Mouse (Mus musculus): ENCODE measurements around the gene Dram1. TPM values are rescaled to one million over a fixed set of nuclear protein-coding genes. Genes with fewer than 3 reads are reported as not detected.

Dram1 gene
- polyA plus RNA-seq, 1 experiment from 2014 or later = 0.50 TPM

DNA sequence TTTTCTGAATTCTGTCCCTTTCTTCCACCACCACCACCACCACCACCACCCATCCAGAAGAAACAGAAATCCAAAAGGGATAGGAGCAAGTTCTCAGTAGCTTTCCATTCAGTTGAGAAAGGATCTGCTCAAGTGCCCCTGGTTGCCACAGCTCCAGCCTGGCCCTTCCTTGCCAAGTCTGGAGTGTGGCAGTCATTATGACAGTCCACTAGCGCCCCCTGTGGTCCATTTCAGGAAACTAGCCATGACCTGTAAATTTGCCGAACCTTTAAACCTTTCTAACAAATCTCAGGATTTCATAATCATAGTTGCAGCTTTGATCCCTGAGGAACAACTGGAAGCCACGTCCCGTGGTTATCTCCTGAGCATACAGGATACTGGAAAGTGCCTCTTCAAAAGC is 74.6 kb downstream of the Dram1 start:
- WGBS = 11% methylated on average over 4 of the region's 4 CpGs
- H3K4me2 ChIP-seq (ENCODE audit: low read length) = no peak overlapping the region
- no peaks in the 10 kb centered on the region for H3K36me3 ChIP-seq (ENCODE audit: control insufficient read depth, insufficient read depth, low read length)
- no peaks in the 10 kb centered on the region for H3K9me3 ChIP-seq (ENCODE audit: control insufficient read depth, low read length)
- no peak overlapping the region for H3K9ac ChIP-seq (replicated peaks; ENCODE audit: low read length)
- H3K4me3 ChIP-seq (replicated peaks; ENCODE audit: low read depth, low read length) = no peak overlapping the region
- ATAC-seq (ENCODE audit: low FRiP score, low TSS enrichment) = 0 out of 2 replicates have a peak, but pooled peaks have one; percentile 34
- H3K4me1 ChIP-seq (ENCODE audit: control insufficient read depth, insufficient read depth, low read length) = no peaks in the 10 kb centered on the region
- no peak overlapping the region for H3K27ac ChIP-seq (replicated peaks; ENCODE audit: low read depth, low read length)
- DNase-seq = peak; percentile 80
- H3K27me3 ChIP-seq (ENCODE audit: control insufficient read depth, insufficient read depth, low read length) = no peaks in the 10 kb centered on the region

DNA sequence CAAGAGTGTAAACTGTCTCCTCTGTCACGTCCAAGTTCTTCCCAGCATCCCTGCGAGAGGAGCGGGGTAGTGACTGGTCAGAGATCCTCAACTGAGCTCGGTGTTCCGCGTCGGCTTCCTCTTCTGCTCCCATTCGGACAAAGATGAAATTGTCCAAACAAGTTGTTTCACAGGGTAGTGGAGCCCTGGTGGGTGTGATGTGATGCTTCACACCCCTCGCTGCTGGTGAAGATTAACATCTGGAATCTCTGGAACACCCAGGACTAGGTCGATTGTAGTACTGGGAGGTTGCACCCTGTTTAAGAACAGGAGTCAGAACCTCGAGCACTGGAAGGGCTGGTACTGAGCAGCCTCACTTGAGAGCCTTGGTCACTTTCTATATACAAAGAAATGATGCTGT is 75.8 kb downstream of the Dram1 start:
- Histone ChIP-seq H3K36me3 (ENCODE audit: control insufficient read depth, insufficient read depth, low read length) (no peaks in the 10 kb centered on the region), H3K4me3 (replicated peaks; ENCODE audit: low read depth, low read length) (no peak overlapping the region), H3K4me1 (ENCODE audit: control insufficient read depth, insufficient read depth, low read length) (no peaks in the 10 kb centered on the region), H3K4me2 (ENCODE audit: low read length) (no peak overlapping the region), H3K9me3 (ENCODE audit: control insufficient read depth, low read length) (no peaks in the 10 kb centered on the region), H3K9ac (replicated peaks; ENCODE audit: low read length) (no peak overlapping the region), H3K27ac (replicated peaks; ENCODE audit: low read depth, low read length) (no peak overlapping the region), H3K27me3 (ENCODE audit: control insufficient read depth, insufficient read depth, low read length) (no peaks in the 10 kb centered on the region)
- no peak for DNase-seq
- ATAC-seq (ENCODE audit: low FRiP score, low TSS enrichment) = no peak
- WGBS = 88% methylated on average over 11 of the region's 11 CpGs

GRCm38 (mm10) chr10:88301802-88302470 is 76.9 kb downstream of the Dram1 start:
- H3K27ac ChIP-seq (replicated peaks; ENCODE audit: low read depth, low read length) = no peak overlapping the region
- H3K9me3 ChIP-seq (ENCODE audit: control insufficient read depth, low read length) = no peaks in the 10 kb centered on the region
- H3K4me2 ChIP-seq (ENCODE audit: low read length) = no peak overlapping the region
- no peak overlapping the region for H3K4me3 ChIP-seq (replicated peaks; ENCODE audit: low read depth, low read length)
- no peaks in the 10 kb centered on the region for H3K4me1 ChIP-seq (ENCODE audit: control insufficient read depth, insufficient read depth, low read length)
- WGBS = 81% methylated on average over 6 of the region's 6 CpGs
- DNase-seq (no peak), ATAC-seq (ENCODE audit: low FRiP score, low TSS enrichment) (no peak)
- H3K36me3 ChIP-seq (ENCODE audit: control insufficient read depth, insufficient read depth, low read length) = no peaks in the 10 kb centered on the region
- no peak overlapping the region for H3K9ac ChIP-seq (replicated peaks; ENCODE audit: low read length)
- no peaks in the 10 kb centered on the region for H3K27me3 ChIP-seq (ENCODE audit: control insufficient read depth, insufficient read depth, low read length)

- H3K4me2 ChIP-seq (ENCODE audit: low read length) = no peak overlapping the region
- H3K36me3 ChIP-seq (ENCODE audit: control insufficient read depth, insufficient read depth, low read length) = no peaks in the 10 kb centered on the region
- ATAC-seq (ENCODE audit: low FRiP score, low TSS enrichment) (no peak), DNase-seq (no peak)
- H3K27me3 ChIP-seq (ENCODE audit: control insufficient read depth, insufficient read depth, low read length) = no peaks in the 10 kb centered on the region
- WGBS = 92% methylated on average over 10 of the region's 10 CpGs
- H3K4me1 ChIP-seq (ENCODE audit: control insufficient read depth, insufficient read depth, low read length) = no peaks in the 10 kb centered on the region
- no peak overlapping the region for H3K27ac ChIP-seq (replicated peaks; ENCODE audit: low read depth, low read length)
- no peak overlapping the region for H3K4me3 ChIP-seq (replicated peaks; ENCODE audit: low read depth, low read length)
- no peak overlapping the region for H3K9ac ChIP-seq (replicated peaks; ENCODE audit: low read length)
- no peaks in the 10 kb centered on the region for H3K9me3 ChIP-seq (ENCODE audit: control insufficient read depth, low read length)
Observed at GRCm38 (mm10) chr10:88296991-88297390, 81.9 kb downstream of the Dram1 start.

DNA sequence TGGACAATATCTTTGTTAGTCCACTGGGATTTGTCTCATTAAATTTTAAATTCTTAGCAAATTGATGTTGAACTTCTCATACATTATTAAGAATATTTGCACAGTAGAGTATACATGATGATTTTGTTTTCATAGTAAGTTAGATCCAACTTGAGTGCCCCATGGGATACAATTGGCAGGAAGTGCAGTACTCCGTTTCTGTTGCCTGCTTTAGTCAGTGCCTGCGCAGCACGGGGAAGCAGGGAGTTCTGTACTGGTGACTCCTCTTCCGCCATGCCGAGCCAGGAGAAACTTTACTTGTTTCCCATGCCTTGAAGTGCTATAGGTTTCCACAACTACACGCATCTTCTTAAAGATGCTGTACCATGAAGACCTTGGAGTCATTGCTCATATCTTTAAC is 83.8 kb downstream of the Dram1 start:
- no peak overlapping the region for H3K9ac ChIP-seq (replicated peaks; ENCODE audit: low read length)
- no peaks in the 10 kb centered on the region for H3K27me3 ChIP-seq (ENCODE audit: control insufficient read depth, insufficient read depth, low read length)
- no peak overlapping the region for H3K4me2 ChIP-seq (ENCODE audit: low read length)
- no peak for ATAC-seq (ENCODE audit: low FRiP score, low TSS enrichment)
- H3K36me3 ChIP-seq (ENCODE audit: control insufficient read depth, insufficient read depth, low read length) = no peaks in the 10 kb centered on the region
- H3K9me3 ChIP-seq (ENCODE audit: control insufficient read depth, low read length) = no peaks in the 10 kb centered on the region
- no peak for DNase-seq
- H3K4me1 ChIP-seq (ENCODE audit: control insufficient read depth, insufficient read depth, low read length) = no peaks in the 10 kb centered on the region
- no peak overlapping the region for H3K4me3 ChIP-seq (replicated peaks; ENCODE audit: low read depth, low read length)
- H3K27ac ChIP-seq (replicated peaks; ENCODE audit: low read depth, low read length) = no peak overlapping the region
- 83% methylated on average over 6 of the region's 6 CpGs for WGBS

GRCm38 (mm10) chr10:88288061-88288460 is 90.8 kb downstream of the Dram1 start:
- Histone ChIP-seq H3K9me3 (ENCODE audit: control insufficient read depth, low read length) (no peaks in the 10 kb centered on the region), H3K36me3 (ENCODE audit: control insufficient read depth, insufficient read depth, low read length) (no peaks in the 10 kb centered on the region), H3K4me3 (replicated peaks; ENCODE audit: low read depth, low read length) (no peak overlapping the region), H3K4me1 (ENCODE audit: control insufficient read depth, insufficient read depth, low read length) (no peaks in the 10 kb centered on the region), H3K4me2 (ENCODE audit: low read length) (no peak overlapping the region), H3K9ac (replicated peaks; ENCODE audit: low read length) (no peak overlapping the region), H3K27ac (replicated peaks; ENCODE audit: low read depth, low read length) (no peak overlapping the region), H3K27me3 (ENCODE audit: control insufficient read depth, insufficient read depth, low read length) (no peaks in the 10 kb centered on the region)
- DNase-seq (no peak), ATAC-seq (ENCODE audit: low FRiP score, low TSS enrichment) (no peak)
- WGBS = 93% methylated on average over 10 of the region's 10 CpGs

- no peak for ATAC-seq (ENCODE audit: low FRiP score, low TSS enrichment)
- WGBS = 80% methylated on average over 8 of the region's 8 CpGs
- Histone ChIP-seq H3K27me3 (ENCODE audit: control insufficient read depth, insufficient read depth, low read length) (no peaks in the 10 kb centered on the region), H3K4me1 (ENCODE audit: control insufficient read depth, insufficient read depth, low read length) (no peaks in the 10 kb centered on the region), H3K36me3 (ENCODE audit: control insufficient read depth, insufficient read depth, low read length) (no peaks in the 10 kb centered on the region), H3K27ac (replicated peaks; ENCODE audit: low read depth, low read length) (no peak overlapping the region), H3K9me3 (ENCODE audit: control insufficient read depth, low read length) (no peaks in the 10 kb centered on the region), H3K4me3 (replicated peaks; ENCODE audit: low read depth, low read length) (no peak overlapping the region), H3K4me2 (ENCODE audit: low read length) (no peak overlapping the region), H3K9ac (replicated peaks; ENCODE audit: low read length) (no peak overlapping the region)
- no peak for DNase-seq
Observed at GRCm38 (mm10) chr10:88287261-88287660, 91.6 kb downstream of the Dram1 start.

DNA sequence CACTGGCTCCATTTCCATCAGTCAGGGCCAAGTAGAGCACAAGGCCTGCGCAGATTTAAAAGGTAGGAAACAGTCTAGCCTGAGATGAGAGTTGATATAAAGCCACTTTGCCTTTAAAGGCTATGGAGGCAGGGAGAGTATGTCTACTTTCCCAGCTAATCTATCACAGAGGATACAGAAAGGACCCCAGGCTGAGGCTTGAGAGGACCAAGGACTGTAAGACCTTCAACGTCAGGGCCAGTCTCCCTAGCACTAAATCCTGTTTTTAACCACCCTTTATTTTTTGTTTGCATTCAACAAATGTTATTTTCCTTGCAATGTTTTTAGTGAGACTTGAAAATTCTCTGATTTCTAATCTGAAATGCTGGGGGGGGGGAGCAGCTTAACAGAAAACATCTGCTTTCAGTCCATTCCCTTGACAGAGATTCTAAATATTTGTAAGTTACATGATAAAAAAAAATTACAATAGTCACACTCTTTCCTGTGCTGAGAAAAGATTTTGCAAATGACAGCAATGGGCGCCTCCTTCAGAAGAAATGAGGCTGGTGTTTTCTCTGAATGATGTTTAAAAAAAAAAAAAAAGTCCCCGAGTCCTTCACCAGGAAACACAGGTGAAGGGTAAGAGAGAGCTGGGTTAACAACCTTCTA is 94.4 kb downstream of the Dram1 start:
- Histone ChIP-seq H3K27me3 (ENCODE audit: control insufficient read depth, insufficient read depth, low read length) (no peaks in the 10 kb centered on the region), H3K27ac (replicated peaks; ENCODE audit: low read depth, low read length) (no peak overlapping the region), H3K9me3 (ENCODE audit: control insufficient read depth, low read length) (no peaks in the 10 kb centered on the region), H3K4me2 (ENCODE audit: low read length) (no peak overlapping the region), H3K4me3 (replicated peaks; ENCODE audit: low read depth, low read length) (no peak overlapping the region), H3K4me1 (ENCODE audit: control insufficient read depth, insufficient read depth, low read length) (no peaks in the 10 kb centered on the region), H3K36me3 (ENCODE audit: control insufficient read depth, insufficient read depth, low read length) (no peaks in the 10 kb centered on the region), H3K9ac (replicated peaks; ENCODE audit: low read length) (no peak overlapping the region)
- ATAC-seq (ENCODE audit: low FRiP score, low TSS enrichment) = no peak
- no peak for DNase-seq
- WGBS = 92% methylated on average over 4 of the region's 4 CpGs

- H3K9ac ChIP-seq (replicated peaks; ENCODE audit: low read length) = no peak overlapping the region
- H3K4me1 ChIP-seq (ENCODE audit: control insufficient read depth, insufficient read depth, low read length) = no peaks in the 10 kb centered on the region
- ATAC-seq (ENCODE audit: low FRiP score, low TSS enrichment) (no peak), DNase-seq (no peak)
- no peak overlapping the region for H3K4me3 ChIP-seq (replicated peaks; ENCODE audit: low read depth, low read length)
- no peaks in the 10 kb centered on the region for H3K27me3 ChIP-seq (ENCODE audit: control insufficient read depth, insufficient read depth, low read length)
- WGBS = 86% methylated on average over 3 of the region's 3 CpGs
- H3K36me3 ChIP-seq (ENCODE audit: control insufficient read depth, insufficient read depth, low read length) = no peaks in the 10 kb centered on the region
- H3K4me2 ChIP-seq (ENCODE audit: low read length) = no peak overlapping the region
- no peak overlapping the region for H3K27ac ChIP-seq (replicated peaks; ENCODE audit: low read depth, low read length)
- no peaks in the 10 kb centered on the region for H3K9me3 ChIP-seq (ENCODE audit: control insufficient read depth, low read length)
Observed at GRCm38 (mm10) chr10:88281699-88282098, 97.2 kb downstream of the Dram1 start.
